Mouse (Mus musculus) cerebellum, adult (tissue): ENCODE data around the gene Ncln.

Source experiments
- ATAC-seq: cut with Nextera tagmentation; 2 replicates; pipeline ENCODE4 v1.9.2; 2017; ENCODE audit warnings: mild to moderate bottlenecking, moderate library complexity, mixed read lengths; ENCODE audit not compliant: insufficient number of reproducible peaks, low FRiP score, low TSS enrichment

Ncln gene

DNA sequence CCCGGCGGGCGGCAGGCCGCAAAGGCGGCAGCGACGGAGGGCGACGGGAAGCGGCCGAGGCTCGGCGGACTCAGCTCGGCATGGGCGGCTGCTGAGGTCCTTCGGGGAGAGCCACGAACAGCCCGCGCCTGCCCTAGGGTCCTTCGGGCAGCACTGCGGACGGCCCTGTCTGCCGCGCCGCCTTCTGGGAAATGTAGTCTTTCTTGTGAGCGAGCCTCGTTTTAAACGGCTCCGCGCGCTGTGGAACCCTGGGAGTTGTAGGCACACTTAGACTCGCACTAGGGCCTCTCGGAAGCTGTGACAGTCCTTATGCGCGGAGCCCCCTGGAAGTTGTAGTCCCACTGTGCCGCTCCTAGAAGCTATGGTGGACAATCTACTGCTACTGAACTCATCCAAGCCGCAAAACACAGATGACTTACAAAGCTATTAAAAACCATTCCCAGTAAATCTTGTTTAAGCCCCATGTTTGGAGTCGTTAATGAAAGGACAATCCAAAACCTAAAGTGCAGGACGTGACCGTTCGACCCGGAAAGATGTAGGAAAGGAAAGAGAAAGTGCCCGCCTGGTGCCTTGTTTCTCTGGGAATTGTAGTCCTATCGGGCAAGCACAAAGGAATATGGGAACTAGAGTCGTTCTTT lies at the start of gene Ncln:
Gene Ncln (minus strand): TSS at position 129 of the 638 bp plus-strand sequence.
- peak; percentile 90 for ATAC-seq

DNA sequence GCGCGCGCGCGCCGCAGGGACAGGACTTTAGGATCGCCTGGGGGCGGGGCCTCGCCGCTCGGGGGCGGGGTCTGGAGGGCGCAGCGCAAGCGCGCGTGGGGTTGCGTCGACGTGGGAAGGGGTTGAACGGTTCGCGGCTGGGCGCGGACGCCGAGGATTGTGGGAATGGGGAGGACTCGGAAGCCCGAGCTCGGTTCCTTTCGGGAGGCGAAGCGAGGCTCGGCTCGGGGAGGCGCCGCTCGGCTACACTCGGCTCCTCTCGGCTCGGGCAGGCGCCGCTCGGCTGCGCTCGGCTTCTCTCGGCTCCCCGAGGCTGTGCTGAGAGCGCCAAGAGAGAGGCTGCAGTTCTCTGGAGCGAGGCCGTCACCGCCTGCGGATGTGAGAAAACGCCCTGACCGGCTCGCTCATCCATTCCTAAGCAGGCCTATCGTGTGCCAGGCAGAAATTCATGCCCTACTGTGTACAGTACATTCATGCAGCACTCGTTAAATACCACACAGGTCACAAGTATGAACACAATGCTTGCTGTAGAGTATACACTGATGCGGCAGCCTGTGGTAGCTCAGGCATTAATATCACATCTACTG lies 49.1 kb upstream of the Ncln start, which contains the start of gene Gna11:
Gene Gna11 (minus strand): TSS at position 30 of the 587 bp plus-strand sequence.
- ATAC-seq: peak; percentile 89

DNA sequence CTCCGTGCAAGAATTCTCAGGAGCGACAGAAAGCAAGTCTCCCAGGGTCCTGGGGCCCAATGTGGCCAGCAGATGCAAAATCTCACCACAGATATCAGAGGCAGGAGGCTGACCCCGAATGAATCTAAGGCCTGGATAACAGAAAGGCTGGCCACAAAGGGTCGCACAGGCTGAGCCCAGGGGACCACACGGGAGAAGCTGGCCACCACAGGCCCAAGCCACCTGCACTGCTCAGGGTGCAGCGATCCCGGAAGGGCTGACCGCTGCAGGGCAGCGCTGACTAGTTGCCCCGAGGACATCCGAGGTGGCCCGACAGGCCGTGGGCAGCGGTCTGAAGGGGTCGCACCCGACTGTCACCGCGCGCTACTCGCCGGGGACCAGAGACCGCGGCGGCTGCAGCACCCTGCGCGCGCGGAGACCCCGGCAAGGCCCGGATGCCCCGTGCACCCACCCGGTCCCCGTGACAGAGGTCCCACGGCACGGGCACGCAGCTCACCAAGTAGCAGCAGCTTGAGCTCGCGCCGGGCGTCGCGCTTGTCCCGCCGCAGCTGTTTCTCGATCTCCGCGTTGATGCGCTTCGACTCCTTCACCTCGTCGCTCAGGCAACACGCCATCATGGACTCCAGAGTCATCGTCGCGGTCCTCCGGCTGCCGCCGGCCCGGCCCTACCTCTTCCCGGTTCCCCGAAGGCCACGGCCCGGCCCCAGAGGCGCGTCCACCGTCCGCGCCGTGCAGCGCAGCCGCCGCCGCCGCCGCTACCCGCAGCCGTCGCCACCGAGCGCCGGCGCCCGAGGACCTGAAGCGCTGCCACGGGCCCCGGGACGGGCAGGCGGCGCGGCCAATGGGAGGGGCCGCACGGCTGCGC lies 48.3 kb upstream of the Ncln start:
- ATAC-seq: no peak; the same call in 1 of the 2 replicates

DNA sequence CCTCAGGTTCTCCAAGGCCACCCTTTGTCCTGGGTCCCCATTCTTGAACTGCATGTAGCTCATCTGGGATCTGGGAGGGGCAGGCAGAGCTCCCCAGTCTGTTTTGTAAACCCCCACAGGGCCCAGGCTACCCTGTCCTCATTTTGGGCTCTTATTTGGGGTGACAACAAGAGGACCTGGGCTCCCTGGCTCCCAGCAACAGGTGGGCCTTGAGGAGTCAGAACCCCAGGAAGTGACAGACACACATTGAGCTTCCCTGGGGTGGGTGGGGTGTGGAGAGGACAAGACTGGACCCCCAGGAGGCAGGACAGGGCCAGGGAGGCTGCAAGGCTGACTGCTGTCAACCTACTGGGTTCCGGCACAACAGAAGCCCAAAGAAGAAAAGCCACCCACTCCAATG lies 47.4 kb upstream of the Ncln start:
- ATAC-seq: no peak

DNA sequence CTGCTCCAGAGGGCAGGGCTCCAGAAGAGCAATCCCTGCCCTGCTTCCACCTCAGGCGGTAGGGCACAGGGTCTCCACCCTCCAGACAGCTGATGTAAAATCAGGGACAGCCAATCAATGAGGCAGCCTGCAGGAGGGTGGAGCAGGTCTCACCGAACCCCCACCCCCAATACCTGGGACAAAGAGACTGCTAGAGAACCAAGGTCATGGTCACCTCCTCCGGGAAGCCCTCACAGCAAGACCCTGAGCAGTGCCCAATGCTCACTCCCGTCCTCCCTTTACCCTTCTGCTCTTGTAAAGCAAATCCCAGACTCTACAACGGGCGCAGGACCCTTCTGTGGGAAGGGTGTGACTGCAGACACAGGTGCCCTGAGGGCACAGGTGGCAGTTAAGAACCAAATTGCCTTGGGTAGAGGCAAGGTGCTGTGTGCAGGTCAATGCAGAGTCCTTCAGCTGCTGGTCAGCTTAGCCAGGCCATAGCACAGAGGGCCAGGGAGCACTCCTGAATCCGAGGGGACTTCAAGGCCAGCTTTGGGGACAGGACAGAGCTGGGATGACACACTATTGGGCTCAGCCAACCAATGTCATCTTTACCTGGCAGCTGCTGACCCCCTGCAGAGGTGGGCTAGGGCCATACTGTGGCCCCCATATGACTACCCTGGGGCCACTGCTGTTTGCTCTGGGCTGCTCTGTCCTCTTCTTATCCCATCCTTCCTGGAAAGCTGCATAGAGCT lies 46.7 kb upstream of the Ncln start:
- no peak for ATAC-seq

DNA sequence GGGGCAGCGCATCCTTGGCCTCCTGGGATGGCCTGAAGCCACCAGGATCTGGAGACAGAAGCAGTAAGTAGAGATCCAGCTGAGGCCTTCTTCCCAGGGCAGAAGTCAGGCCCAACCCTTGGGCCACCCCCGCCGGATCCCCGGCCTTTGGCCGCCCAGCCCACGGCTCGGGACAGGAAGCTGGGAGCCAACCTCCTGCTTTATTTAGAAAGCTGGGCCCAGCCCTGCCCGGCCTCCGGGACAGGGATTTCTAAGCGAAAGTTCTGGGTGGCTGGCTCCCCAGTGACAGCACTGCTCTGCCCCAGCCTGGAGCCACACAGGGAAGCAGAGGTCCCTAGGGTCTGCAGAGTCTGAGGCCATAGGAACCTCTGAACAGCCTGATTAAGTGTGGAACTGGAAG lies 45.6 kb upstream of the Ncln start:
- ATAC-seq: no peak

DNA sequence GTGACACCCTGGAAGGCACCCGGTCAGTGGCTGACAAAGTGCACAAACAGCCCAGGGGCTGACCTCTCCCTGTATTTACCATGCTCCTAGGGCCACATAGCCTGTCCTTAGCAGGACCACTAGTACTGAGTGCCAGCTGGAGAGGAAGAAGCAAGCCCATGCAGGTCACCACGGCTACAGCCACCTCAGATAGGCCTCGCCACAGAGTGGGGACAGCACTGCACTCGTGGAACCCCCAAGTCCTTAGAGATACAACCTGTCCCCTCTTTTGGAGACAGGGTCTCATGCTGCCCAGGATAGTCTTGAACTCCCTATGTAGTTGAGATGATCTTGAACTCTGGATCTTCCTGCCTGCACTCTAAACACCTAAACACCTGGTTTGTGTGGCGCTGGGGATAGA lies 45.2 kb upstream of the Ncln start:
- no peak for ATAC-seq

DNA sequence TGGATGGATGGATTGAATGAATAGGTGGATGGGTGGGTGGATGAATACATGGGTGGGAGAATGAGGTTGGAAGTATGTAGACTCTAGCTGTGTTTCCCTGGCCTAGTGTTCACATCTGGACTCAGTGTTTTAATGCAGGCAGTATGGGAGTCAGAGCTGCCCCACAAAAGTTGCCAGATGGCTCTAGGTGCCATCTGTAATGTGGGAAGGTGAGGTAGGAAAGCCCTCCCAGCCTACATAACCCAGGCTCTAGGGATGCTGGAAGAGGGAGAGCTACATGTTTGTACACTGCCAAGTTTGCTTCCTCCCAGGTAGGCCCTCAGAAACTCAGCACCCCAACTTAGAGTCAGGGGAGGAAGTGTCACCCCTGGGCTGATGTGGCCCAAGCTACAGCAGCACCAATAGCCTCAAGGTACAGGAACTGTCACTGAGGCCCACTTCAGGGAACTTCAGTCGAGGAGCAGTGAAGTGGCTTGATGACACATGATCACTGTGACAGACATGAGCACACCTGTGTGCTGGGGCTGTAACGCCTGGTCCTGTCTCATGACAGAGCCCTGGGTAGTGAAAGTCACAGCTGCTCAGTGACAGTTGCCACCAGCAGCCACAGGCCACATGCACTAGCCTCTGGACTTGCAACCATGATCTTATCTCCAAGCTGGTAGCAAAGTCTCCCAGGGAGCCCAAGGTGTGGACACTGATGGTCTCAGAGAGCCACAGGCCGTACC lies 42.3 kb upstream of the Ncln start:
- no peak for ATAC-seq

DNA sequence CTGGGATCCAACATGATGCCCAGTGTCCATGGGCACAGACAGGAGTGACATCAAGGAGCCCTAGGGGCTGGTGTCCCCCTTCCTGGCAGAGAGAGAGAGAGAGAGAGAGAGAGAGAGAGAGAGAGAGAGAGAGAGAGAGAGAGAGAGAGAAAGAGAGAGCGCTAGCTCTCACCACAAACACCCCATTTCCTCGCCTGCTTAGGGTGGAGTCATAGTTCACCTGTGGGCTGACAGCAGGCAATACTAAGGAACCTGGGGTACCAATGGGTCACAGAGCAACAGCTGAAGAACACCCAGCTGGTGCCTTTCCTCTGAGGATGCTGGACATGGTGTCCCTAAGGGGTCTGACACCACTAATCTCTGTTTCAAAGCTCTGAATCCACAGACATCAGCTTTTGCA lies 41.2 kb upstream of the Ncln start:
- ATAC-seq: no peak

DNA sequence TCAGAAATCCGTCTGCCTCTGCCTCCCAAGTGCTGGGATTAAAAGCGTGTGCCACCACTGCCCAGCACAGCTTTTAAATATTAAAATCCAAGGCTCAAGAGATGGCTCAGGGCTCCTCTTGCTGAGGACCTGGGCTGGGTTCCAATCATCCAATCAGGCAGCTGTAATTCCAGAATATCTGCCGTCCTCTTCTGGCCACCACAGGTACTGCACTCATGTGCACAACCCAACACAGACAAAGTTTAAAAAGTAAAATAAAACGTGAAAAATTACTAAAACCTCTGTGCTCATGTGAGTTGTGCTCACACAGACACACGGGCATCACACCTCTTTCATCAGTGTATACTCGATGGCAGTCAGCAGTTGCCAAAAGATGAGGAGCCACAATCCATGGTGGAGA lies 40.5 kb upstream of the Ncln start:
- no peak for ATAC-seq

DNA sequence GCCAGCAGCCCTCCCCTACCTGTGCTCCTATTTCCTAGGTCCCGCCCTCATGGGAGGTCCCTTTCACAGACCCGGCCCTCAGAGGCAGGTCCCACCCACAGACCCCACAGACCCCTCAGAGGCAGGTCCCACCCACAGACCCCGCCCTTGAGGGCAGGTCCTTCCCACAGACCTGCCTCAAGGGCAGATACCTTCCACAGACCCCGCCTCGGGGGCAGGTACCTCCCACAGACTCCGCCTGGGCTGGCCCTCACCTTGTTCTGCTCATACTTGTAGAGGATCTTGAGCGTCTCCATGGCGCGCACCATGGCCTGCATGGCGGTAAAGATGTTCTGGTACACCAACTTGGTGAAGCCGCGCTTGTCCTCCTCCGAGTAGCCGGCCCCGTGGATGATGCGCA lies 38.6 kb upstream of the Ncln start:
- ATAC-seq: no peak

DNA sequence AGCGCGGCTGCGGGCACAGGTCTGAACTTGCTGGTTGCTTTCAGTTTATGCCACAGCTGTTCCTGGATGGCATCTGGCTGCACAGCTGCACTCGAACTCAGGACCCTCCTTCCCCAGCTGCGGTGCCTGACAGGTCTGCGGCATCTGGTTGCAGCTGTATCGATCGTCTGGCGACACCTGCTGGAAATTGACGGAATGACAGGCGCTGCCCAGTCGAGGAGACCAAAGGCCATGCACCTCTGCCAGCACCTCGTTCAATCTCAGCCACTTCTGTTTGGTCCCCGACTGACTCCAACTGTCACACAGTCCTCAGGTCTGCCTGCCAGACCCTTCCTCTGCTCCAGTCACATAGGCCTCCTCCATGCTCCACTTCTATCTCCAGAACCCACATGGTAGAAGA lies 30.6 kb upstream of the Ncln start:
- ATAC-seq: no peak

DNA sequence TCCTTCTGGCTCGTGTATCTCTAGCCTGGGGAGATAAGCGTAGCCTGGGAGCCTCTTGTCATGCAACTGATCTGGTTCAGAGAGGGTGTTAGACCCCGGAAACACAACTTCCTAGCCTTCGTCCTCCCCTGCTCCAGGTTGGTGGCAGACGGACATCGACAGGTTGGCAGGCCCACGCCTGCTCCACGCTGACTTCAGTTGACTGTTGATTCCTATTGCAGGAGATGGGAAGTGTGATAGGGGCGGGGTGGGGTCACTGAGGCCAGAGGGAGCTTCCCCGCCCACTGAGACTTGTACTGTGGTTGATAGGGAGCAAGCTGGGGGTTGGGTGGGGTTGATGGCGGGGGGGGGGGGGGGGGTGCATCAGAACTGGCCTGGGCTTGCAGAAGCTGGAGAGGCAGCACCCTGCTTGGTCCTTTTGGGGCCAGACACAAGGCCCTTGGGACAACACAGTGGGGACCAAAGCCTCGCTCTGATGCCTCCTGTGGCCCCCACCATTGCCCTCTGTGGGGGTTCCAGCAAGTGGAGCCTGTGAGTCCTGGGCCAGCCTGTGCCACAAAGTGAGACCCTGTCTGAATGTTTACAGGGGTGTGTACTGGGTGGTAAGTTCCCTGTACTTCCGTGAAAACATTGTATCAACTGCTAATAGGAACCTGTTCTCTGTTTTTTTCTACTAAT lies 29.0 kb upstream of the Ncln start:
- no peak for ATAC-seq

DNA sequence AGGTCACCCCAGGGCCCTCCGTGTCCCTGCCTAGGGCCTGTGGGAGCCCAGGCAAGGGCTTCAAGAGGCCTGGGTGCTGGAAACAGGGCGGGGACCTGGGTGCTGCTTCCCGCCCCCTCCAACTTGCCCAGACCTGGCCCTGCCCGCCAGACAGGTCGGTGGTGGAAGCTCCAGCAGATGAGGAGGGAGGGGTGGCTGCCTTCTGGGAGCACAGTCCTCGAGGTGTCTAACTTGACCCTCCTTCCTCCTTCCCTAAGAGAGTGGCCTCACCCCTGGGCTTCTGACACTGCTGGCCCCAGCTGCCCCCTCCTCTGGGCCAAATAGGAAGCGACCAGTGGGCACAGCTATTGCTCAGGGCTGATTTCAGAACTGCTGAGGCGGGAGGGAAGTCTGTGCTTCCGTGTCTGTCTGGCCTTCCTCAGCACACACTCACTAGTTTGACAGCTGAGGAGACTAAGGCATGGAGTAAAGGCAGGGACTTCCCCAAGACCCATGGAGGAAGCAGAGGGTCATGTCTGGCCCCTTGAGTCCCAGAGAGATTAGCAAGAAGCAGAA lies 27.9 kb upstream of the Ncln start, which contains the start of gene Gna15:
Gene Gna15 (minus strand): TSS at position 175 of the 555 bp plus-strand sequence.
- ATAC-seq: no peak

DNA sequence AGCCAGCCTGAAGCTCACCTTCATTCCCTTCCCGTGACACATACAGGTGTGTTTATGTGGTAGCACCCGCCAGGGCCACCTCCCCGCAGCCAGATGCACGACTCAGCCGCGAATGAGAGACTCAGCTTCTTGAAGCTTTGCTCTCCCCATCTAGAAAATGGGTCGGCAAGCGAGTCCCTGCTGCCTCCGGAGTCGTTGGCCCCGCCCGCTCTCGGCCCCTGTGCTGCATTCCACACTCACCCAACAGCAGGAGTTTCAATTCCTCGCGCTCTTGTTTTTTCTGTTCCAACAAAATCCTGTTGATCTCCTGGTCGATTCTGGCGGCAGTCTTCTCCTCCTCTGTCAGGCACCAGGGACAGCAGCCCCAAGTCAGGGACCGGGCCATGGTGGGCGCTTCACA lies 27.4 kb upstream of the Ncln start:
- ATAC-seq: no peak

DNA sequence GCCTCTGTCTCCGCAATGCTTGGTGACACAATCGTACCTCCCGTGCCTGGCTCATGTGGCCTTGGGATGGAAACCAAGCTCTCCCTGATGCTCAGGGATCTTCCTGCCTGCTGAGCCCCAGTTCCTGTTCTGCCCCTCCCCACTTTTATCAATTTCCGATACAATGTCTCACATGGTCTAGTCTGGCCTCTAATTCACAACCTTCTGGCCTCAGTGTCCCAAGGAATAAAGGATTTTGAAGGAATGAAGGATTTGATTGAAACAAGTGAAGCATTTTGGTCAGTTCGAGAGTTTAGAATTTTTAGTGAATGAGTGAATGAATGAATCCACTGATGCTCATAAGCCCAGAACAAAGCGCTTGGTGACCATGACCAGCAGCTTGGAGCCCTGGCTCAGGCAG lies 26.9 kb upstream of the Ncln start:
- no peak for ATAC-seq

DNA sequence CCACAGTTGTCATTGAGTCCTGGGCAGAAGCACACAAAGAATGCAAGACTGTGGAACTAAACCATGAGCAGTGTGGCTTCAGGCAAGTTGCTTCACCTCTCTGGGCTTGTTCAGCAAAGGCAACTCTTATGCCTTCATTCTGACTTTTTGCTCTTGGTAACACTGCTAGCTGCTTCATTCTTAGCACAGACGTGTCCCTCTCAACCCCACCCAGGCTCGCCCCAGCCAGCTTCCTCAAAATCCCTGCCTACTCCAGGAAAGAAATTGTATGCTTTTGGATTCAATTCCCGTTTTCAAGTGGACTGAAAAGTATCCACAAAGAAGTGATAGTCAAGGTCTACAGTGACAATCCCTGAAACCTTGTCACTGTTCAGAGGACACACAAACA lies 23.8 kb upstream of the Ncln start:
- no peak for ATAC-seq

DNA sequence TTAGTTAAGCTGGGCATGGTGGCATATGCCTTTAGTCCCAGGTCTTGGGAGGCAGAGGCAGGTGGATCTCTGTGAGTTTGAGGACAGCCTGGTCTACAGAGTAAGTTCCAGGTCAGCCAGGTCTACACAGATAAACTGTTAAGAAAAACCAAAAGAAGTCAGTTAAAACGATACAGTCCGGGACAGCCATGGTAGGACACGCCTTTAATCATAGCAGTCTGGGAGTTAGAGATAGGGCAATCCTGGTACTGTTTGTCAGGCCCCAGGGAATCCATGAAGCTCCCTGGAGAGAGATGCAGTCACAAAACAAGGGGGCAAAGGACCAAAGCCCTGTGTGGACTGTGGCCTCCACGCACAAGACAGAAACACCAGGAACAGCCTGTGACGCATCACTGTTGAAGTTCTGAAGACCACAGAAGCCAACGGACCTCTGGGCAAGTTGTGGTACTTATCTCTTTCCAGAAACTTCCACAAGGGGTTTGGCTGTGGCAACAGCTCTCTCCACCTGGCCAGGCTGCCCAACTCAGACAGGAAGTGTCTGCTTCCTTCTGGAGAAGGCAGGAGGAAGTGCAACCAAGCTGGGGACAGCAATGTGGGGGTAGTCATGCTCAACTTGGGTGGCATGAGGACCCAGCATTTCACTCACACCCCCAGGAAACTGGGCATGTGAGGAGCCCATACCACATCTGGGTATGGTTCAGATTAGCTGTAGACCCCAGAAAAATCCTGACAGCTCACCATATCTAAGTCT lies 23.2 kb upstream of the Ncln start:
- no peak for ATAC-seq

DNA sequence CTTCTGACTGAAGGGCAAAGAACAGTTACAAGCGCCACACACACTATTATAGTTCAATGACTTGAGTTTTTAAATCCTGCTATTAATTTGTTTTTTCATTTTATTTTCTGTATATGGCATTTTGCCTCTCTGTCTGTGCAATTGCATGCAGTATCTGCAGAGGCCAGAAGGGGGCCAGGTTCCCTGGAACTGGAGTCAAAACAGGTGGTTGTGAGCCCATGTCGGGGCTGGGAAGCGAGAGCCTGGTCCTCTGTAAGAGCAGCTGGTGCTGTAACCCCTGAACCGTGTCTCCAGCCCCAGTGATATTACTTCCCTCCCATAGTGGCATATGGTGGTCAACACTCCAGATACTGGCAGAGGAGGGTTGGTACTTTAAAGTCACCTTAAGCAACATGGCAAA lies 22.4 kb upstream of the Ncln start:
- no peak for ATAC-seq
